Mouse (Mus musculus) lung, postnatal 0 days (tissue): ENCODE results near the gene Ttll5.

Experiments used
- CTCF ChIP-seq: IDR thresholded peaks from 2 replicates; pipeline ENCODE4 v1.5.1; 2016; ENCODE audit warnings: antibody characterized with exemption, mild to moderate bottlenecking
- EP300 ChIP-seq: IDR thresholded peaks from 2 replicates; pipeline ENCODE4 v1.6.1; 2016; ENCODE audit warnings: antibody characterized with exemption, mild to moderate bottlenecking, control low read depth

GRCm38 (mm10) chr12:86017360-86017759 is 192.9 kb downstream of the Ttll5 start:
- TF ChIP-seq CTCF (no peak), EP300 (no peak)
